Mouse (Mus musculus): ENCODE results near the gene Ckap4. TPM values are rescaled to one million over a fixed set of nuclear protein-coding genes. Genes with fewer than 3 reads are reported as not detected.

Gene Ckap4
- polyA plus RNA-seq (2017; shearing (Covaris generic)): 0.38 TPM

GRCm38 (mm10) chr10:84533912-84534671, at the start of gene Ckap4:
TSS of gene Ckap4 (minus strand) at chr10:84534062.

GRCm38 (mm10) chr10:84576395-84577070, 42.7 kb upstream of the Ckap4 start, which contains the start of gene Tcp11l2:
TSS of gene Tcp11l2 (plus strand) at chr10:84576626.

Other genes starting within 250 kb of the Ckap4 start
- not detected for gene Nuak1, start 93.5 kb downstream of the Ckap4 start, polyA plus RNA-seq (2017; shearing (Covaris generic))
- 403 TPM for gene Tcp11l2, start 42.6 kb upstream of the Ckap4 start, polyA plus RNA-seq (2017; shearing (Covaris generic))
- gene Polr3b, start 88.2 kb upstream of the Ckap4 start, polyA plus RNA-seq (2017; shearing (Covaris generic)): 29.3 TPM
- 0.11 TPM for gene Rfx4, start 222.0 kb upstream of the Ckap4 start, polyA plus RNA-seq (2017; shearing (Covaris generic))

Data from effector memory CD4-positive, alpha-beta T cell, adult 7 months (primary cell).